Mouse (Mus musculus): ENCODE measurements at regions not wholly inside any gene's neighbourhood (a gene's known extent, or its start where the extent isn't known, plus 50 kb on each side); places are given as distances from the start of the nearest gene placed in this dataset.

GRCm38 (mm10) chr3:18653557-18653956 is 705.3 kb downstream of the Cypt12 start:
- DNase-seq (ENCODE audit: extremely low read depth, low read depth) = no peak

GRCm38 (mm10) chr3:18665738-18666137 is 717.5 kb downstream of the Cypt12 start:
- no peak for DNase-seq (ENCODE audit: extremely low read depth, low read depth)

- DNase-seq (ENCODE audit: extremely low read depth, low read depth) = no peak
Measured at GRCm38 (mm10) chr3:18667726-18668125, 719.5 kb downstream of the Cypt12 start.

GRCm38 (mm10) chr3:18668936-18669335 is 720.7 kb downstream of the Cypt12 start:
- DNase-seq (ENCODE audit: extremely low read depth, low read depth) = no peak

GRCm38 (mm10) chr3:18670203-18670700 is 722.0 kb downstream of the Cypt12 start:
- DNase-seq (ENCODE audit: extremely low read depth, low read depth) = no peak

GRCm38 (mm10) chr3:18671681-18672080 is 723.5 kb downstream of the Cypt12 start:
- no peak for DNase-seq (ENCODE audit: extremely low read depth, low read depth)

- DNase-seq (ENCODE audit: extremely low read depth, low read depth) = no peak
Measured at GRCm38 (mm10) chr3:18683346-18684101, 735.3 kb downstream of the Cypt12 start.

GRCm38 (mm10) chr3:18695113-18695792 is 747.0 kb downstream of the Cypt12 start:
- no peak for DNase-seq (ENCODE audit: extremely low read depth, low read depth)

GRCm38 (mm10) chr3:18696981-18697660 is 748.9 kb downstream of the Cypt12 start:
- no peak for DNase-seq (ENCODE audit: extremely low read depth, low read depth)

GRCm38 (mm10) chr3:18698106-18698505 is 749.9 kb downstream of the Cypt12 start:
- no peak for DNase-seq (ENCODE audit: extremely low read depth, low read depth)

GRCm38 (mm10) chr3:18705165-18705564 is 757.0 kb downstream of the Cypt12 start:
- DNase-seq (ENCODE audit: extremely low read depth, low read depth) = no peak

GRCm38 (mm10) chr3:18705756-18706155 is 757.5 kb downstream of the Cypt12 start:
- no peak for DNase-seq (ENCODE audit: extremely low read depth, low read depth)

- DNase-seq (ENCODE audit: extremely low read depth, low read depth) = no peak
Measured at GRCm38 (mm10) chr3:18706356-18706755, 758.1 kb downstream of the Cypt12 start.

- DNase-seq (ENCODE audit: extremely low read depth, low read depth) = no peak
Measured at GRCm38 (mm10) chr3:18707730-18708129, 759.5 kb downstream of the Cypt12 start.

GRCm38 (mm10) chr3:18711661-18712060 is 763.5 kb downstream of the Cypt12 start:
- no peak for DNase-seq (ENCODE audit: extremely low read depth, low read depth)

- no peak for DNase-seq (ENCODE audit: extremely low read depth, low read depth)
Measured at GRCm38 (mm10) chr3:18713986-18714385, 765.8 kb downstream of the Cypt12 start.

- DNase-seq (ENCODE audit: extremely low read depth, low read depth) = no peak
Measured at GRCm38 (mm10) chr3:18714968-18715630, 766.9 kb downstream of the Cypt12 start.

GRCm38 (mm10) chr3:18715776-18716175 is 767.6 kb downstream of the Cypt12 start:
- DNase-seq (ENCODE audit: extremely low read depth, low read depth) = no peak

GRCm38 (mm10) chr3:18725507-18725906 is 777.3 kb downstream of the Cypt12 start:
- DNase-seq (ENCODE audit: extremely low read depth, low read depth) = no peak

GRCm38 (mm10) chr3:18731251-18731650 is 783.0 kb downstream of the Cypt12 start:
- DNase-seq (ENCODE audit: extremely low read depth, low read depth) = no peak

- DNase-seq (ENCODE audit: extremely low read depth, low read depth) = no peak
Measured at GRCm38 (mm10) chr3:18731674-18732073, 783.5 kb downstream of the Cypt12 start.

- DNase-seq (ENCODE audit: extremely low read depth, low read depth) = no peak
Measured at GRCm38 (mm10) chr3:18733540-18733939, 785.3 kb downstream of the Cypt12 start.

Measured in MEL-GATA-1-ER (cell line).